Mouse (Mus musculus): ENCODE data around the gene Grb10.

- TF ChIP-seq GATA1 (IDR thresholded peaks at IDR 0.05; ENCODE audit: low read length): no peak
- no peak for TF ChIP-seq TAL1 (IDR thresholded peaks at IDR 0.05; ENCODE audit: low read length)
Observed at GRCm38 (mm10) chr11:11968830-11969229, 69.7 kb downstream of the Grb10 start.
